Mouse (Mus musculus) liver, postnatal 0 days (tissue): ENCODE data around the gene Pigh.

Source experiments
- CTCF ChIP-seq: sonication (generic); IDR thresholded peaks from 2 replicates; pipeline ENCODE4 v1.5.1; 2016; ENCODE audit warnings: antibody characterized with exemption, low read depth
- EP300 ChIP-seq: IDR thresholded peaks from 2 replicates; pipeline ENCODE4 v1.6.1; 2016; ENCODE audit warnings: antibody characterized with exemption, low read depth, mild to moderate bottlenecking

GRCm38 (mm10) chr12:79035349-79035748 is 54.1 kb downstream of the Pigh start:
- no peak for TF ChIP-seq CTCF
- TF ChIP-seq EP300, result no peak
